Mouse (Mus musculus) neutrophil, adult 5-6 weeks (primary cell): Measurements from ENCODE around the gene Caskin1. TPM values are rescaled to one million over a fixed set of nuclear protein-coding genes. Genes with fewer than 3 reads are reported as not detected.
"Not testable (repeated sequence)": the region's sequence is repeated elsewhere in the genome, so short reads cannot be mapped to it uniquely, and the experiment has no call there.

Experiments
- ATAC-seq: fragments of 151-379, 151-347 bp; 2 replicates; pipeline ENCODE4 v1.8.0; 2017; ENCODE audit warnings: mild to moderate bottlenecking, moderate TSS enrichment; ENCODE audit not compliant: insufficient number of reproducible peaks, poor library complexity, low FRiP score, severe bottlenecking; ENCODE audit errors: extremely low read depth
- total RNA-seq: library from RNA; stranded (forward); fragments of 200-1000 nt; gene quantifications from 2 replicates; pipeline ENCODE4 v1.2.3, GENCODE M21; 2017

Caskin1 gene
- not detected in 2 replicates for total RNA-seq

GRCm38 (mm10) chr17:24488186-24488661 is at the start of gene Caskin1:
TSS of gene Caskin1 (plus strand) at chr17:24488601.
- ATAC-seq, result no peak

- ATAC-seq, result no peak
Measured at GRCm38 (mm10) chr17:24440377-24440776, 48.0 kb upstream of the Caskin1 start.

- ATAC-seq, result no peak
Measured at GRCm38 (mm10) chr17:24441148-24441547, 47.3 kb upstream of the Caskin1 start.

GRCm38 (mm10) chr17:24442107-24442506 is 46.3 kb upstream of the Caskin1 start:
- ATAC-seq, result no peak

DNA sequence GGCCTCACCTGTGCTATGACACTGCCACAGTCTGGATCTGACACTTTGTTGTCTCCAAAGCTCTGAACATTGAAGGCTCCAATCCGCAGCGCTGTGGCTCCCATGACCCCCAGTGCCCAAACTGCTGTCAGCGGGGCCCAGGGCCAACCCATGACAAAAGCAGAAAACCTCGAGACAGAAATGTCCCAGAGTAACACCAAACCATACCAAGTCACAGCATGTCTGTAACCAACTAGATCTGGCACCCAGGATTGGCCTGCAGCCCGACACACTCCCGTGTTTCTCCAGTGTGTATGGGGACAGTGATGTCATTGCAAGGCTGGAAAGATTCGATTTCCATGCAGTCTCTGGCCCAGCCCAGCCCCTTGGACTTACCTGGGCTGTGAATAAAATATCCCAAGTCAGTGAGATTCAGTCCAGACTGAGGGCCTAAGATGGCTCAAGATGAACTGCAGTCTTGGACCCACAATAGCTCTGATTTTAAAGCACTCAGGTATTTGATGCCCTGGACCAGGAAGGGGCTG is 45.7 kb upstream of the Caskin1 start, which contains the start of gene Dnase1l2:
Gene Dnase1l2 (minus strand): TSS at position 474 of the 524 bp plus-strand sequence.
- no peak for ATAC-seq

- ATAC-seq, result no peak
Measured at GRCm38 (mm10) chr17:24443409-24443808, 45.0 kb upstream of the Caskin1 start.

DNA sequence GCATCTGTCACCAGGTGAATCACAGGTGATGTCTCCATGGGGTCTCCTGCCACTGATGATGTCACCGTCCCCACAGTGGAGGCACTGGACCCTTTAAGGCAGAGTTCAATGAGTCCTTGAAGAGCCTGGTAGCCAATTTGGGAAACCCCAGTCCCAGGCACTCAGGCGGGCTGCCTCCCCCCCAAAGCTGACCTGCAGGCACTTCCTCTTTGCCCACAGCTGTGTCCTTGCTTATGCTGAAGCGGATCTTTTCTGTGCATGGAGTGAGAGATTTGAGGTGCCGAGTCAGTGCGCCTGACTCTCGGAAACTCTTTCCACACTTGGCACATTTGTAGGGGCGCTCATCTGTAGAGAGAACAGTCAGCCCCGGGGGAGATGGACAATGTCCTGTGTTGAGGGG is 41.8 kb upstream of the Caskin1 start:
- no peak for ATAC-seq

GRCm38 (mm10) chr17:24449507-24449906 is 38.9 kb upstream of the Caskin1 start:
- ATAC-seq, result no peak

- no peak for ATAC-seq
Measured at GRCm38 (mm10) chr17:24451220-24451619, 37.2 kb upstream of the Caskin1 start.

- no peak for ATAC-seq
Measured at GRCm38 (mm10) chr17:24453372-24453771, 35.0 kb upstream of the Caskin1 start.

GRCm38 (mm10) chr17:24454218-24454755 is 34.1 kb upstream of the Caskin1 start:
- no peak for ATAC-seq

- ATAC-seq, result peak; percentile 97
Measured at GRCm38 (mm10) chr17:24454756-24455522, 33.5 kb upstream of the Caskin1 start.

DNA sequence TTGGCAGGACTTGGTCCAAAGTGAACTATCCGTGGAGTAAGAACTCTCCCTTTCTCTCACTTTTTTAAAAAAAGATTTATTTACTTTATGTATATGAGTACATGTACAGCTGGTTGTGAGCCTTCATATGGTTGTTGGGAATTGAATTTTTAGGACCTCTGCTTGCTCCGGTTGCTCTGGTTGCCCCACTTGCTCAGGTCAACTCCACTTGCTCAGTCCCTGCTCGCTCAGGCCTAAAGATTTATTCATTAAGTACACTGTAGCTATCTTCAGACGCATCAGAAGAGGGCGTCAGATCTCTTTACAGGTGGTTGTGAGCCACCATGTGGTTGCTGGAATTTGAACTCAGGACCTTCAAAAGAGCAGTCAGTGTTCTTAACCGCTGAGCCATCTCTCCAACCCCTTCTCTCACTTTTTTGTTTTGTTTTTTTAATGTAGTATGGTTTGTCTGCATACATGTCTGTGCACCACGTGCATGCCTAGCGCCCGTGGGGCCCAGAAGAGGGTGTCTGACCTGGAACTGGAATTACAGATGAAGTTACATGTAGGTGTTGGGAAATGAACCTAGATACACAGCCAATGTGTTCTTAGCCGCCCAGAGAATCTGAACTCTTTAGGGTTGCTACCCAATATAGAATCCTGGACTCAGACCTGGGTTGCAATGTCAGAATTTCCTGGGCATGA is 32.7 kb upstream of the Caskin1 start:
- not testable (repeated sequence) for ATAC-seq

GRCm38 (mm10) chr17:24461580-24461979 is 26.8 kb upstream of the Caskin1 start:
- ATAC-seq, result peak; percentile 70

DNA sequence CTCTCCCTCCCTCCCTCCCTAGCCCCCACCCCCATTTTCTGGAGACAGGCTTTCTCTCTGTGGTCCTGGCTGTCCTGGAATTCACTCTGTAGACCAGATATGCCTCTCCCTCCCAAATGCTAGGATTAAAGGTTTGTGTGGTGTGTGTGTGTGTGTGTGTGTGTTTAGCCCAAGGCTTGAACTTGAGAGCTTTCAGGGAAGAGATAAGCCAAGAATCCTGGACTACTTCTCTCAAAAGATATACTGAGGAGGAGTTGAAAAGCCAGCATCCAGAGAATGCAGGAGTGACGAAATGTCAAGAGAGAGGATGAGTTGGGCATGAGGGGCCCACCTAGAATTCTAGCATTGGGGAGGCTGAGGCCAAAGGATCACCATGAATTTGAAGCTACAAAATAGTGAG is 25.5 kb upstream of the Caskin1 start:
- no peak for ATAC-seq

DNA sequence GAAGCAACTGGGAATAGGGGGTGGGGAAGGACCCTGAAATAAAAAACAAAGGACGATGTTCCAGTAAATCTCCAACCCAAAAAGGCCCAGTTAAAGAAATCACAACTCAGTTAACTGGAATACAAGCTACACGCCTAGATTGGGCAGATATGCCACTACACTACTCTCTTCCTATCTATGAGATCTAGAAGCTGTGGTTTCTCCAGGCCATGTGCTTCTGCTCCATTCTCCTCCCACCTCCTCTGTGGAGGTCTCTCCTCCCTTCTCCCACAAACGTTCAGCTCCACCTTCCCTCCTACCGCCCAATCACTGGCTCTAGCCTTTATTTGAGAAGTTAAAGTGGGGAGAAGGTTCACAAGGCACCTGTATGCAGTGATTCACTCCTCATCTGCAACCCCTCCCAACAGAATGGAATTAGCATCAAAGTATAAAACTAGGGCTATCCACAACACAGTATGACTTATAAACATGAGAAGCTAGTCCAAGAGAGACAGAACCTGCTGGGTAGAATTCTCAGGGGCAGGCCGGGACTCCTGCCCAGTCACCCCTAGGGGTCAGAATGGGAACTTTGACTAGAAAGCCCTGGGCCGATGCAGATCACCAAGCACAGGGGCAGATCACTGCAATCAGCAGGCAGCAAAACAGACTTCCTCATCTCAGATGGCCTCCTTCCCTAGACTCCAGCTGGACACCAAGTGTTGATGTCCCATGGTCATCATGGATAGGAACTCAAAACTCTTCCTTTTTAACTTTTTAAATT is 24.8 kb upstream of the Caskin1 start:
- 0 out of 2 replicates have a peak, but pooled peaks have one; percentile 33 for ATAC-seq

GRCm38 (mm10) chr17:24468636-24469246 is 19.7 kb upstream of the Caskin1 start:
- no peak for ATAC-seq

DNA sequence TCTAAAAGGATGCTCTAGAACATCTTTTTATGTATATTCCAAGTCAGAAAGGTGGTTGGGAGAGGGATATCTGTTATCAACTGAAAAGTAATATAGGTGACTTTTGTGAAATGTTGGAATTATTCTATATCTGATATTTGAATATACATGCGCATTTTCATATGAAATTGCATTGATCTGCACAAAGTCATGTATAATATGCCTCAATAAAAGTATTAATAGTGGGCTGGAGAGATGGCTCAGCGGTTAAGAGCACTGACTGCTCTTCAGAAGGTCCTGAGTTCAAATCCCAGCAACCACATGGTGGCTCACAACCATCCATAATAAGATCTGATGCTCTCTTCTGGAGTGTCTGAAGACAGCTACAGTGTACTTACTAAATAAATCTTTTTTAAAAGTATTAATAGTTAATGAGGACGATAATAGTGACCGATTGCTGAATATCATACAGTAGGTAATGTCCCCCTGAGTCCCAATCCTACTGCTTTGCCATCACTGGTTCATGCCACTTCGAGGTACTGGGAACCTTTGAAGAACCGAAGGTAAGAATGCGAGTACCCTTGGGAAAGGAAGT is 19.0 kb upstream of the Caskin1 start:
- ATAC-seq, result no peak
